Mouse (Mus musculus): ENCODE results near the gene Ten1. TPM values are rescaled to one million over a fixed set of nuclear protein-coding genes. Genes with fewer than 3 reads are reported as not detected.

Gene Ten1
- polyA plus RNA-seq, 1 experiment from 2014 or later: 56.7 TPM

Other genes with a start within 250 kb of the Ten1 start
- 1.0 and 1.5 TPM in 2 replicates for gene Itgb4, start 224.1 kb upstream of the Ten1 start, polyA plus RNA-seq (2014; fragmentation: Nextera tagmentation; extraction: Ambion mirVana)
- 164 and 168 TPM in 2 replicates for gene Galk1, start 186.1 kb upstream of the Ten1 start, polyA plus RNA-seq (2014; fragmentation: Nextera tagmentation; extraction: Ambion mirVana)
- 2,190 and 2,300 TPM in 2 replicates for gene H3f3b, start 170.9 kb upstream of the Ten1 start, polyA plus RNA-seq (2014; fragmentation: Nextera tagmentation; extraction: Ambion mirVana)
- 34.6 and 37.0 TPM in 2 replicates for gene Unk, start 168.5 kb upstream of the Ten1 start, polyA plus RNA-seq (2014; fragmentation: Nextera tagmentation; extraction: Ambion mirVana)
- 1.1 and 1.3 TPM in 2 replicates for gene Unc13d, start 120.9 kb upstream of the Ten1 start, polyA plus RNA-seq (2014; fragmentation: Nextera tagmentation; extraction: Ambion mirVana)
- 49.3 and 52.1 TPM in 2 replicates for gene Wbp2, start 111.9 kb upstream of the Ten1 start, polyA plus RNA-seq (2014; fragmentation: Nextera tagmentation; extraction: Ambion mirVana)
- gene Trim47, start 71.6 kb upstream of the Ten1 start, polyA plus RNA-seq (2014; fragmentation: Nextera tagmentation; extraction: Ambion mirVana): 3.7 and 4.3 TPM in 2 replicates
- gene Trim65, start 67.7 kb upstream of the Ten1 start, polyA plus RNA-seq (2014; fragmentation: Nextera tagmentation; extraction: Ambion mirVana): 2.2 and 2.5 TPM in 2 replicates
- 110 and 111 TPM in 2 replicates for gene Mrpl38, start 60.0 kb upstream of the Ten1 start, polyA plus RNA-seq (2014; fragmentation: Nextera tagmentation; extraction: Ambion mirVana)
- gene Fbf1, start 30.7 kb upstream of the Ten1 start, polyA plus RNA-seq (2014; fragmentation: Nextera tagmentation; extraction: Ambion mirVana): 28.2 and 35.0 TPM in 2 replicates
- gene Acox1, start 190 bp downstream of the Ten1 start, polyA plus RNA-seq (2014; fragmentation: Nextera tagmentation; extraction: Ambion mirVana): 19.1 and 19.4 TPM in 2 replicates
- 1.1 and 1.2 TPM in 2 replicates for gene Evpl, start 39.2 kb downstream of the Ten1 start, polyA plus RNA-seq (2014; fragmentation: Nextera tagmentation; extraction: Ambion mirVana)
- 88.2 and 96.9 TPM in 2 replicates for gene Srp68, start 75.4 kb downstream of the Ten1 start, polyA plus RNA-seq (2014; fragmentation: Nextera tagmentation; extraction: Ambion mirVana)
- gene Galr2, start 82.1 kb downstream of the Ten1 start, polyA plus RNA-seq (2014; fragmentation: Nextera tagmentation; extraction: Ambion mirVana): 0.12 and 0.17 TPM in 2 replicates
- 69.4 and 69.5 TPM in 2 replicates for gene Exoc7, start 108.4 kb downstream of the Ten1 start, polyA plus RNA-seq (2014; fragmentation: Nextera tagmentation; extraction: Ambion mirVana)
- 0.09 and 0.20 TPM in 2 replicates for gene Foxj1, start 136.5 kb downstream of the Ten1 start, polyA plus RNA-seq (2014; fragmentation: Nextera tagmentation; extraction: Ambion mirVana)
- gene Rnf157, start 214.2 kb downstream of the Ten1 start, polyA plus RNA-seq (2014; fragmentation: Nextera tagmentation; extraction: Ambion mirVana): 20.8 and 23.2 TPM in 2 replicates
- 82.3 and 85.4 TPM in 2 replicates for gene Ubald2, start 235.2 kb downstream of the Ten1 start, polyA plus RNA-seq (2014; fragmentation: Nextera tagmentation; extraction: Ambion mirVana)